Comparison of ENCODE assay signal across 18 mouse cellular contexts in the genomic region with DNA sequence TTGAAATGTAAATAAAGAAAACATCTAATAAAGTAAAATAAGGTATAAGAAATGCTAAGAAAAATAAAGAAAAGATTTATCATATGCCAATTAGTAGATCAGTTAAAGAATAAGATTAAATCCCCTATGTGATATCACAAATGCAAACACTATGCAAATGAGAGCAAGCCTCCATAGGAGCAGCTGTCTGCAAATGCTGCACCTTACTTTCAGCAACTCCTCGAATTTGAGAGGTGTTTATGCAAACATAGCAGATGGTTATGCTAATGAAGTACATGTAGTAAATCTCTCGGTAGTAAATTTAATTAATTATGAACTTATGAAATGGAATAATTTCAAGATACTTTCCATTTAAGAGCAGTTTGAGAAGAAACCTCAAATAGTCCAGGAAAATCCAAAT.
"Had no signal": no experiment of that assay in that cellular context is flagged by ENCODE, and none has a peak within 500 bp of the region (broad histone marks: within the 10 kb centered on the region; RNA-seq: fewer than 3 reads in every experiment).

No protein-coding gene starts in this region.

- H3K27me3 ChIP-seq: liver, embryonic 15.5 days; midbrain, embryonic 13.5 days; neural tube, embryonic 13.5 days had no signal

- H3K4me1 ChIP-seq: liver, embryonic 15.5 days; midbrain, embryonic 13.5 days; neural tube, embryonic 13.5 days had no signal

- ATAC-seq: midbrain, embryonic 13.5 days had no signal

- H3K36me3 ChIP-seq: liver, embryonic 15.5 days; midbrain, embryonic 13.5 days; neural tube, embryonic 13.5 days had no signal

- H3K27ac ChIP-seq: layer of hippocampus, adult 2 months; liver, embryonic 15.5 days; midbrain, embryonic 13.5 days; neural tube, embryonic 13.5 days had no signal

- H3K9me3 ChIP-seq: liver, embryonic 15.5 days; midbrain, embryonic 13.5 days; neural tube, embryonic 13.5 days had no signal

- H3K4me2 ChIP-seq: liver, embryonic 11.5 days; liver, embryonic 15.5 days; midbrain, embryonic 13.5 days; neural tube, embryonic 13.5 days had no signal

- DNase-seq: kidney, adult 18-20 months; kidney, postnatal 10 days; kidney, postnatal 4 days; left cerebral cortex, postnatal 4 days; lung, adult 2 months; lung, postnatal 10 days; lung, postnatal 4 days; retina, postnatal 1 day; right cerebral cortex, postnatal 4 days; spleen, adult 18-20 months; thymus, adult 2 months; thymus, postnatal 25 days had no signal

- H3K9ac ChIP-seq: liver, embryonic 15.5 days; midbrain, embryonic 13.5 days; neural tube, embryonic 13.5 days had no signal

- H3K4me3 ChIP-seq: layer of hippocampus, adult 2 months; liver, embryonic 15.5 days; midbrain, embryonic 13.5 days; myocyte; neural tube, embryonic 13.5 days had no signal
